Mouse (Mus musculus) embryo, embryonic 11.5 days (tissue): ENCODE measurements around the gene Susd1.
A peak's percentile ranks its signal among the peaks of the same experiment; 100 is the strongest.

Experiments
- DNase-seq: peaks from one replicate; pipeline ENCODE4 v3.0.0-alpha.2; 2012; ENCODE audit warnings: low read depth, low spot score

Gene Susd1

GRCm38 (mm10) chr4:59340714-59341113 lies 97.7 kb downstream of the Susd1 start:
- DNase-seq, result peak; percentile 82

GRCm38 (mm10) chr4:59340046-59340445 lies 98.4 kb downstream of the Susd1 start:
- no peak for DNase-seq

GRCm38 (mm10) chr4:59338896-59339535 lies 99.4 kb downstream of the Susd1 start:
- DNase-seq, result no peak

- no peak for DNase-seq
These were observed 100.9 kb downstream of the Susd1 start for GRCm38 (mm10) chr4:59337533-59337885.

- no peak for DNase-seq
These were observed 101.4 kb downstream of the Susd1 start for GRCm38 (mm10) chr4:59336846-59337532.

- DNase-seq, result no peak
These were observed 102.0 kb downstream of the Susd1 start for GRCm38 (mm10) chr4:59336439-59336809.

- DNase-seq, result no peak
These were observed 102.6 kb downstream of the Susd1 start for GRCm38 (mm10) chr4:59335616-59336438.

- DNase-seq, result no peak
These were observed 103.3 kb downstream of the Susd1 start for GRCm38 (mm10) chr4:59335101-59335500.

GRCm38 (mm10) chr4:59334236-59334635 lies 104.2 kb downstream of the Susd1 start:
- DNase-seq, result no peak

GRCm38 (mm10) chr4:59333424-59333895 lies 105.0 kb downstream of the Susd1 start:
- DNase-seq, result no peak

- no peak for DNase-seq
These were observed 105.6 kb downstream of the Susd1 start for GRCm38 (mm10) chr4:59332691-59333423.

GRCm38 (mm10) chr4:59332089-59332488 lies 106.3 kb downstream of the Susd1 start:
- DNase-seq, result no peak

GRCm38 (mm10) chr4:59331633-59332032 lies 106.8 kb downstream of the Susd1 start:
- DNase-seq, result no peak

GRCm38 (mm10) chr4:59330961-59331604 lies 107.3 kb downstream of the Susd1 start:
- DNase-seq, result no peak

- no peak for DNase-seq
These were observed 108.8 kb downstream of the Susd1 start for GRCm38 (mm10) chr4:59329461-59330304.

- DNase-seq, result no peak
These were observed 109.6 kb downstream of the Susd1 start for GRCm38 (mm10) chr4:59328821-59329220.

- DNase-seq, result no peak
These were observed 110.4 kb downstream of the Susd1 start for GRCm38 (mm10) chr4:59327986-59328385.

- no peak for DNase-seq
These were observed 112.2 kb downstream of the Susd1 start for GRCm38 (mm10) chr4:59326031-59326760.

GRCm38 (mm10) chr4:59324317-59324716 lies 114.1 kb downstream of the Susd1 start:
- DNase-seq, result no peak

- DNase-seq, result no peak
These were observed 115.2 kb downstream of the Susd1 start for GRCm38 (mm10) chr4:59323231-59323651.
